Mouse (Mus musculus) small intestine, adult 2 months (tissue): ENCODE results near the gene Smim13. TPM values are rescaled to one million over a fixed set of nuclear protein-coding genes. Genes with fewer than 3 reads are reported as not detected.

Experiments used
- H3K27ac ChIP-seq: fragments of 200-500 bp; 2 replicates; pipeline ENCODE4 v1.5.1; 2012; ENCODE audit warnings: low read depth, low read length, control low read depth, inconsistent platforms; ENCODE audit not compliant: insufficient read depth
- H3K27me3 ChIP-seq: fragments of 200-500 bp; 2 replicates; pipeline ENCODE4 v1.6.1; 2012; ENCODE audit warnings: mild to moderate bottlenecking, moderate library complexity, low read length, inconsistent platforms; ENCODE audit not compliant: control insufficient read depth, insufficient read depth
- H3K36me3 ChIP-seq: fragments of 200-500 bp; 2 replicates; pipeline ENCODE4 v1.6.1; 2012; ENCODE audit warnings: mild to moderate bottlenecking, low read length, control low read depth, inconsistent platforms; ENCODE audit not compliant: control insufficient read depth, insufficient read depth
- H3K4me1 ChIP-seq: fragments of 200-500 bp; 2 replicates; pipeline ENCODE4 v1.6.1; 2012; ENCODE audit warnings: low read length, inconsistent platforms, mixed read lengths; ENCODE audit not compliant: control insufficient read depth, insufficient read depth, insufficient read length
- H3K4me3 ChIP-seq: fragments of 200-500 bp; 2 replicates; pipeline ENCODE4 v1.5.1; 2012; ENCODE audit warnings: low read depth, mild to moderate bottlenecking, control low read depth, inconsistent platforms, low read length, moderate library complexity
- CTCF ChIP-seq: fragments of 200-500 bp; IDR thresholded peaks from 2 replicates; pipeline ENCODE4 v1.5.1; 2012; ENCODE audit warnings: low read depth, mild to moderate bottlenecking, control low read depth, inconsistent platforms, low read length, moderate library complexity, mixed read lengths; ENCODE audit not compliant: insufficient replicate concordance, insufficient read length; ENCODE audit errors: extremely low read depth
- POLR2A ChIP-seq: fragments of 200-500 bp; IDR thresholded peaks from 2 replicates; pipeline ENCODE4 v1.6.1; 2012; ENCODE audit warnings: low read depth, mild to moderate bottlenecking, control low read depth, inconsistent platforms, low read length, moderate library complexity
- WGBS: fragments of 180-500 bp; shearing (Covaris S2); methylation state at CpG from one replicate; pipeline ENCODE4 v1.1.7; 2018; 5-methylcytosine and 5-hydroxymethylcytosine counted together
- polyA plus RNA-seq: library from polyadenylated mRNA; depleted of rRNA; stranded (reverse); fragments of >200 nt; gene quantifications from 2 replicates; pipeline ENCODE4 v1.2.3, GENCODE M21; 2012; rRNA removed

The Smim13 gene
- polyA plus RNA-seq, 1 experiment = 1.9 TPM

- Histone ChIP-seq H3K4me3 (no peak overlapping the region), H3K36me3 (peaks cover 34% of the 10 kb centered on the region), H3K27me3 (no peaks in the 10 kb centered on the region), H3K4me1 (0 out of 2 replicates have a peak, but pooled peaks cover 2% of the 10 kb centered on the region), H3K27ac (peak overlapping the region; percentile 46; the same call in 1 of the 2 replicates)
- TF ChIP-seq CTCF (no peak), POLR2A (no peak)
- WGBS = 81% methylated on average over 5 of the region's 5 CpGs
Measured at GRCm38 (mm10) chr13:41320749-41321148, 71.1 kb downstream of the Smim13 start.

DNA sequence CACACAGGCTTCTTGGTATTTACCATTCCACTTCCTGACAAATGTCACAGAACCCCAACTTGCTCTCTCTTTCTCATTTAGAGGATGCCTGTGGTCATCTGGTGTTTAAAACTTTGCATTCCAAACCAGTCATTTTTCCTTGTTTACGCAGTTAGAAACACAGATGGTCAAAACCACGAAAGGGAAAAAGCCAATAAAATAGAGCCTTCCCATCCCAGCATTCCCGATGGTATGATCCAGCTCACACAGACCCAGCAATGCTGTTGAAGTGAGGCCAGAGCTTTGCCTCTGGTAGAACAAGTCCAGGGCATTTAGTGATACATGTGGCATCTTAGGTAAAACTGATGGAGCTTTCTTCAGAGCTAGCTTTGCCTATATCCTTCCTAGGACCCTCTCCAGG, 71.8 kb downstream of the Smim13 start:
- WGBS = 70% methylated on average over 3 of the region's 3 CpGs
- peaks cover 4% of the 10 kb centered on the region; the same call in 1 of the 2 replicates for H3K4me1 ChIP-seq
- TF ChIP-seq POLR2A (no peak), CTCF (no peak)
- no peaks in the 10 kb centered on the region for H3K27me3 ChIP-seq
- H3K4me3 ChIP-seq = no peak overlapping the region
- peaks cover 27% of the 10 kb centered on the region for H3K36me3 ChIP-seq
- H3K27ac ChIP-seq = peak overlapping the region; percentile 69

DNA sequence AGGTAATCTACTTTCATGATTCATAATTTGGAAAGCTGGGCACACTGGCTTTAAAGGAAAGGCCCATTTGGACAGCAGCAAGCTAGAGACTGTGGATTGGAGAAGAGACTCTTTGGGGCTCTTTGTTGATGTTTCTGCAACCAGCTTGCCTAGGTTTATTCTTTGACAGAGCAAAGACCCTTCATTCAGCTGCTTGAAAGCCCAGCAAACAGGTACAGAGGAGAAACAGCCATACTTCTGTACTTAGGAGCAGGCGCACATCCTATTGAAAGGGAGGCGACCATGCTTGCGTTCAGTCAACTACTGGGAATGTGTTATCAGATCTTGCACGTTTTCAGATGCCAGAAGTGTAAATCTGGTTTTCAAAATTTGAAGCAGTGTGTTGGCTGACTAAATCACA, 75.0 kb downstream of the Smim13 start:
- WGBS = 79% methylated on average over 4 of the region's 4 CpGs
- peaks cover 12% of the 10 kb centered on the region for H3K4me1 ChIP-seq
- H3K27me3 ChIP-seq = no peaks in the 10 kb centered on the region
- H3K4me3 ChIP-seq = no peak overlapping the region
- no peak overlapping the region for H3K27ac ChIP-seq
- TF ChIP-seq CTCF (no peak), POLR2A (no peak)
- H3K36me3 ChIP-seq = peaks cover 9% of the 10 kb centered on the region

GRCm38 (mm10) chr13:41325346-41325745, 75.7 kb downstream of the Smim13 start:
- no peak for TF ChIP-seq POLR2A
- TF ChIP-seq CTCF = no peak
- Histone ChIP-seq H3K27ac (no peak overlapping the region), H3K4me1 (peaks cover 19% of the 10 kb centered on the region), H3K4me3 (no peak overlapping the region), H3K36me3 (peaks cover 14% of the 10 kb centered on the region), H3K27me3 (no peaks in the 10 kb centered on the region)
- 87% methylated on average over 4 of the region's 4 CpGs for WGBS

GRCm38 (mm10) chr13:41326134-41326533, 76.5 kb downstream of the Smim13 start:
- no peak overlapping the region for H3K4me3 ChIP-seq
- H3K36me3 ChIP-seq = peaks cover 17% of the 10 kb centered on the region
- H3K27ac ChIP-seq = no peak overlapping the region
- TF ChIP-seq CTCF (no peak), POLR2A (no peak)
- H3K4me1 ChIP-seq = peaks cover 27% of the 10 kb centered on the region
- H3K27me3 ChIP-seq = no peaks in the 10 kb centered on the region
- WGBS = 60% methylated on average over 4 of the region's 4 CpGs

Other genes with a start within 250 kb of the Smim13 start
- gene Pak1ip1, start 248.8 kb upstream of the Smim13 start, polyA plus RNA-seq = 19.2 and 31.5 TPM in 2 replicates
- 64.4 and 79.0 TPM in 2 replicates for gene Tmem14c, start 233.6 kb upstream of the Smim13 start, polyA plus RNA-seq
- 0.01 TPM in 1 of 2 replicates, not detected in the other for gene Mak, start 170.1 kb upstream of the Smim13 start, polyA plus RNA-seq
- not detected in 2 replicates for gene Gcm2, start 138.8 kb upstream of the Smim13 start, polyA plus RNA-seq
- 0.04 TPM in 1 of 2 replicates, not detected in the other for gene Sycp2l, start 135.5 kb upstream of the Smim13 start, polyA plus RNA-seq
- gene Elovl2, start 29.4 kb upstream of the Smim13 start, polyA plus RNA-seq = 0.05 and 0.08 TPM in 2 replicates
- gene Gm17364, start 24.1 kb downstream of the Smim13 start, polyA plus RNA-seq = not detected in 2 replicates
- 6.4 and 18.1 TPM in 2 replicates for gene Nedd9, start 237.5 kb downstream of the Smim13 start, polyA plus RNA-seq